Comparison of ENCODE assay signal across 8 mouse cellular contexts in genomic region chr9:41935373-41935971, GRCm38 (mm10).
DNase-seq lines count a peak whose midpoint lies in the region; ATAC-seq and TF ChIP-seq lines count a peak whose summit lies in the region.

No protein-coding gene starts in this region.

- H3K9me3 ChIP-seq in forebrain, embryonic 10.5 days: no peaks in the 10 kb centered on the region
- H3K9me3 ChIP-seq in hindbrain, embryonic 14.5 days (ENCODE audit: control insufficient read depth, low read length): no peaks in the 10 kb centered on the region
- H3K9me3 ChIP-seq in midbrain, postnatal 0 days (ENCODE audit: low read length): no peaks in the 10 kb centered on the region

- intact Hi-C loops in left cerebral cortex, postnatal 4 days (cut with DNase I): no loop called here

- no peak for TF ChIP-seq POLR2A in lung, adult 2 months (IDR thresholded peaks at IDR 0.05; ENCODE audit: borderline replicate concordance, extremely low read depth, low read depth, low read length)

- H3K27me3 ChIP-seq in forebrain, embryonic 10.5 days (ENCODE audit: poor library complexity, severe bottlenecking): 0 out of 2 replicates have a peak, but pooled peaks cover 2% of the 10 kb centered on the region
- H3K27me3 ChIP-seq in hindbrain, embryonic 14.5 days (ENCODE audit: control insufficient read depth, insufficient read depth, low read length): no peaks in the 10 kb centered on the region
- H3K27me3 ChIP-seq in midbrain, postnatal 0 days (ENCODE audit: insufficient read depth, low read length): no peaks in the 10 kb centered on the region

- peaks cover 3% of the 10 kb centered on the region; the same call in 1 of the 2 replicates for H3K4me1 ChIP-seq in lung, adult 2 months (ENCODE audit: control insufficient read depth, insufficient read depth, low read length)
- H3K4me1 ChIP-seq in forebrain, embryonic 10.5 days: peaks cover 63% of the 10 kb centered on the region
- H3K4me1 ChIP-seq in hindbrain, embryonic 14.5 days (replicated peaks; ENCODE audit: control insufficient read depth, insufficient read depth, low read length): peaks cover 48% of the 10 kb centered on the region
- peaks cover 23% of the 10 kb centered on the region for H3K4me1 ChIP-seq in midbrain, postnatal 0 days (ENCODE audit: insufficient read depth, low read length)

- H3K27ac ChIP-seq in forebrain, embryonic 10.5 days: peak overlapping the region; percentile 95
- peak overlapping the region; percentile 98 for H3K27ac ChIP-seq in hindbrain, embryonic 14.5 days
- peak overlapping the region; percentile 95 for H3K27ac ChIP-seq in midbrain, postnatal 0 days (ENCODE audit: low read depth, low read length)

- peak; percentile 91 for ATAC-seq in hindbrain, embryonic 14.5 days (ENCODE audit: low FRiP score)
- ATAC-seq in midbrain, postnatal 0 days (ENCODE audit: low FRiP score): peak; percentile 89
- ATAC-seq in megakaryocyte, adult 5-6 weeks (ENCODE audit: poor library complexity, severe bottlenecking): no peak

- H3K9ac ChIP-seq in hindbrain, embryonic 14.5 days: peak overlapping the region; percentile 83
- H3K9ac ChIP-seq in midbrain, postnatal 0 days (replicated peaks; ENCODE audit: low read length, poor library complexity, severe bottlenecking): peak overlapping the region; percentile 50

- no peak overlapping the region for H3K4me3 ChIP-seq in lung, adult 2 months (replicated peaks; ENCODE audit: extremely low read depth, low read depth, low read length)
- H3K4me3 ChIP-seq in forebrain, embryonic 10.5 days: peak overlapping the region; percentile 46
- peak overlapping the region; percentile 32 for H3K4me3 ChIP-seq in hindbrain, embryonic 14.5 days (replicated peaks; ENCODE audit: low read length)
- H3K4me3 ChIP-seq in midbrain, postnatal 0 days (ENCODE audit: low read depth, low read length): peak overlapping the region; percentile 28

- peak; percentile 26 for DNase-seq in lung, adult 2 months
- DNase-seq in lung, postnatal 25 days (ENCODE audit: low spot score): no peak
- DNase-seq in forebrain, embryonic 10.5 days (ENCODE audit: extremely low spot score, low spot score): peak; percentile 82
- DNase-seq in hindbrain, embryonic 14.5 days (ENCODE audit: low spot score): peak; percentile 71
- peak; percentile 40 for DNase-seq in left cerebral cortex, postnatal 4 days
- peak; percentile 75 for DNase-seq in midbrain, postnatal 0 days (ENCODE audit: low spot score)
- peak; percentile 53 to 63 for DNase-seq in thymus, adult 18-20 months

- 8% methylated on average over 21 of the region's 21 CpGs for WGBS in lung, adult 2 months
- 1% methylated on average over 21 of the region's 21 CpGs for WGBS in forebrain, embryonic 10.5 days
- under 1% methylated on average over 20 of the region's 21 CpGs for WGBS in hindbrain, embryonic 14.5 days
- 2% methylated on average over 20 of the region's 21 CpGs for WGBS in midbrain, postnatal 0 days

- H3K4me2 ChIP-seq in hindbrain, embryonic 14.5 days (replicated peaks): peak overlapping the region; percentile 92
- H3K4me2 ChIP-seq in midbrain, postnatal 0 days (ENCODE audit: low read depth, low read length, poor library complexity, severe bottlenecking): peak overlapping the region; percentile 56

- TF ChIP-seq CTCF in lung, adult 2 months (IDR thresholded peaks at IDR 0.05; ENCODE audit: insufficient read depth, low read length): no peak
- peak; percentile 18 for TF ChIP-seq CTCF in midbrain, postnatal 0 days (IDR thresholded peaks at IDR 0.05)

- H3K36me3 ChIP-seq in forebrain, embryonic 10.5 days (replicated peaks): no peaks in the 10 kb centered on the region
- no peaks in the 10 kb centered on the region for H3K36me3 ChIP-seq in hindbrain, embryonic 14.5 days (replicated peaks; ENCODE audit: control insufficient read depth, insufficient read depth)
- H3K36me3 ChIP-seq in midbrain, postnatal 0 days (ENCODE audit: insufficient read depth, low read length): no peaks in the 10 kb centered on the region
